Mouse (Mus musculus) stomach, postnatal 0 days (tissue): Measurements from ENCODE around the gene Scgn.

ENCODE experiments used
- CTCF ChIP-seq: IDR thresholded peaks from 2 replicates; pipeline ENCODE4 v1.5.1; 2016; ENCODE audit warnings: antibody characterized with exemption, low read depth, mild to moderate bottlenecking, moderate library complexity
- EP300 ChIP-seq: optimal IDR thresholded peaks from 2 replicates; pipeline ENCODE3; 2016; ENCODE audit warnings: antibody characterized with exemption

DNA sequence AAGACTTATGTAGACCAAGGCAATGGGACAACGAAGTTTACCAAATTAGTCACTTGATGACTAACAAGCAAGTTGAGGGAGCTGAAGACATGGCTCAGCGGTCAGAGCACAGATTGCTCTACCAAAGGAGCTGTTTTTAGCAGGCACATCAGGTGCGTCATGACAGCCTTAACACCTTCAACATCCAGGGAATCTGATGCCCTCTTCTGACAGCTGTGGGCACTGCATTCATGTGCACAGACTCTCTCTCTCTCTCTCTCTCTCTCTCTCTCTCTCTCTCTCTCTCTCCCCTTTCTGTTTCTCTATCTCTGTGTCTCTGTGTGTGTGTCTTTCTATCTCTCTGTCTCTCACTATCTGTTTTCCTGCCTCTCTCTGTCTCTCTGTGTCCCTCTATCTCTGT lies 40.1 kb downstream of the Scgn start:
- peak; percentile 64 for TF ChIP-seq CTCF
- no peak for TF ChIP-seq EP300
